ENCODE assay signal across 23 mouse cellular contexts in genomic region chr15:40565716-40566115, GRCm38 (mm10).
DNase-seq lines count a peak whose midpoint lies in the region; ATAC-seq lines count a peak whose summit lies in the region.
"Had no signal": no experiment of that assay in that cellular context is flagged by ENCODE, and none has a peak within 500 bp of the region (broad histone marks: within the 10 kb centered on the region; RNA-seq: fewer than 3 reads in every experiment).

No protein-coding gene starts in this region.

- no peaks in the 10 kb centered on the region for H3K36me3 ChIP-seq in kidney, embryonic 16.5 days (ENCODE audit: insufficient read depth, low read length)
- H3K36me3 ChIP-seq: embryonic facial prominence, embryonic 12.5 days; embryonic facial prominence, embryonic 15.5 days; hindbrain, embryonic 12.5 days; hindbrain, embryonic 15.5 days had no signal

- no peak overlapping the region for H3K9ac ChIP-seq in kidney, embryonic 16.5 days (replicated peaks; ENCODE audit: low read length)
- H3K9ac ChIP-seq: embryonic facial prominence, embryonic 12.5 days; embryonic facial prominence, embryonic 15.5 days; forebrain, postnatal 0 days; hindbrain, embryonic 12.5 days; hindbrain, embryonic 15.5 days had no signal

- H3K27ac ChIP-seq in kidney, embryonic 16.5 days (ENCODE audit: low read length), result no peak overlapping the region
- H3K27ac ChIP-seq: embryonic facial prominence, embryonic 12.5 days; embryonic facial prominence, embryonic 15.5 days; gastrocnemius, adult 2 months; hindbrain, embryonic 12.5 days; hindbrain, embryonic 15.5 days had no signal

- H3K9me3 ChIP-seq in kidney, embryonic 16.5 days (ENCODE audit: low read length), result no peaks in the 10 kb centered on the region
- H3K9me3 ChIP-seq: embryonic facial prominence, embryonic 12.5 days; embryonic facial prominence, embryonic 15.5 days; hindbrain, embryonic 12.5 days; hindbrain, embryonic 15.5 days had no signal

- H3K4me3 ChIP-seq in kidney, embryonic 16.5 days (ENCODE audit: low read length), result no peak overlapping the region
- H3K4me3 ChIP-seq: embryonic facial prominence, embryonic 12.5 days; embryonic facial prominence, embryonic 15.5 days; gastrocnemius, adult 2 months; hindbrain, embryonic 12.5 days; hindbrain, embryonic 15.5 days had no signal

- no peak for DNase-seq in kidney, postnatal 14 days
- peak; percentile 7 for DNase-seq in embryo, embryonic 10 days (ENCODE audit: low spot score)
- peak; percentile 15 for DNase-seq in embryo, embryonic 10.5 days (ENCODE audit: low spot score)
- DNase-seq in mesoderm, embryonic 11.5 days (ENCODE audit: low read depth, low spot score), result peak; percentile 9
- no peak for DNase-seq in layer of hippocampus, postnatal 14 days (ENCODE audit: low spot score in 2 of 2)
- DNase-seq: adrenal gland, adult 8-10 months; adrenal gland, postnatal 36 days; cerebellum, adult 18-20 months; cerebellum, adult 9-10 months; cerebellum, postnatal 14 days; forebrain, postnatal 0 days; gastrocnemius, adult 2 months; gastrocnemius, postnatal 14 days; heart, adult 11 months had no signal

- H3K4me2 ChIP-seq in kidney, embryonic 16.5 days (replicated peaks; ENCODE audit: low read depth, low read length), result no peak overlapping the region
- H3K4me2 ChIP-seq: embryonic facial prominence, embryonic 12.5 days; embryonic facial prominence, embryonic 15.5 days; heart, embryonic 11.5 days; hindbrain, embryonic 12.5 days; hindbrain, embryonic 15.5 days had no signal

- WGBS in kidney, embryonic 16.5 days, result 21% methylated on average over 5 of the region's 5 CpGs

- H3K4me1 ChIP-seq in kidney, embryonic 16.5 days (ENCODE audit: insufficient read depth, low read length), result 0 out of 2 replicates have a peak, but pooled peaks cover 3% of the 10 kb centered on the region
- H3K4me1 ChIP-seq: embryonic facial prominence, embryonic 12.5 days; embryonic facial prominence, embryonic 15.5 days had no signal

- H3K27me3 ChIP-seq in kidney, embryonic 16.5 days (ENCODE audit: insufficient read depth, low read length), result no peaks in the 10 kb centered on the region
- H3K27me3 ChIP-seq: embryonic facial prominence, embryonic 12.5 days; embryonic facial prominence, embryonic 15.5 days; hindbrain, embryonic 12.5 days; hindbrain, embryonic 15.5 days had no signal

- peak; percentile 84; the same call in 1 of the 2 replicates for ATAC-seq in kidney, embryonic 16.5 days (ENCODE audit: low FRiP score, low TSS enrichment)
- ATAC-seq: activated CD4-positive, CD25-positive, alpha-beta regulatory T cell, adult 4 months; CD4-positive, CD25-positive, alpha-beta regulatory T cell, adult 4 months; forebrain, embryonic 14.5 days; forebrain, postnatal 0 days had no signal

Comparison
In these comparisons a context has a peak if more than half of its experiments do, and no peak if none do; other contexts are left out.
1. DNase-seq: peak in embryo, embryonic 10 days (single experiment), embryo, embryonic 10.5 days (single experiment) and mesoderm, embryonic 11.5 days (single experiment); none in kidney, postnatal 14 days (single experiment) and layer of hippocampus, postnatal 14 days (0 of 2).